26 mouse cellular contexts compared by ENCODE assay signal in the genomic region with DNA sequence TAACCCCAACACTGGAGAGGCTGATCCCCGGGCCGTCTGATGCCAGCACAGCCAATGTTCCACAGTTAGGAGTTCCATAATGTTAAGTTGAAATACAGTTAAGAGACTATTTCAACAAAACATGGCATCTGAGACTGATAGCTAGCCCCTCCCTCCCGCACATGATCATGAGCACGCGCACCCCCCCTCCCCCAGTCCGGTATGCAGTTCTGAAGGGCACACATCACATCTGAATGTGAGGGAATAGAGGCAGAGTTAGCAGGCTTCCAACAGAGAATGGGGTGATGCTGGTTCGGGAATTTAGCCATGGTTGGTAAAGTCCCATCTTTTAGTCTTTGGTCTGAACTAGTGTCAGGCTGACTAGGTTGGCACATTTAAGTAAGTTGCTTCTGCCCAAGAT.
"Had no signal": no experiment of that assay in that cellular context is flagged by ENCODE, and none has a peak within 500 bp of the region (broad histone marks: within the 10 kb centered on the region; RNA-seq: fewer than 3 reads in every experiment).

No protein-coding gene starts in this region.

- DNase-seq: cerebellum, adult 9-11 months; cerebellum, postnatal 10 days; cerebellum, postnatal 14 days; cerebellum, postnatal 25 days; cerebellum, postnatal 36 days; embryo, embryonic 11 days; forebrain, postnatal 0 days; gastrocnemius, adult 2 months; gastrocnemius, postnatal 10 days; gastrocnemius, postnatal 14 days; gastrocnemius, postnatal 25 days; gastrocnemius, postnatal 36 days; heart, adult 11 months; heart, adult 18-20 months; heart, adult 2 months had no signal

- ATAC-seq: forebrain, embryonic 13.5 days; forebrain, embryonic 14.5 days; forebrain, embryonic 15.5 days; forebrain, embryonic 16.5 days; forebrain, postnatal 0 days had no signal

- H3K4me3 ChIP-seq: embryonic facial prominence, embryonic 10.5 days; embryonic facial prominence, embryonic 12.5 days; embryonic facial prominence, embryonic 13.5 days; embryonic facial prominence, embryonic 15.5 days; erythroblast, embryonic 14.5 days; forebrain, embryonic 10.5 days; forebrain, embryonic 12.5 days; forebrain, embryonic 13.5 days; forebrain, embryonic 15.5 days; gastrocnemius, adult 2 months; heart, adult 2 months had no signal

- H3K27ac ChIP-seq: embryonic facial prominence, embryonic 10.5 days; embryonic facial prominence, embryonic 12.5 days; embryonic facial prominence, embryonic 13.5 days; embryonic facial prominence, embryonic 15.5 days; forebrain, embryonic 10.5 days; forebrain, embryonic 12.5 days; forebrain, embryonic 13.5 days; forebrain, embryonic 15.5 days; gastrocnemius, adult 2 months; heart, adult 2 months had no signal
